Mouse (Mus musculus): ENCODE data around the gene Muc3. TPM values are rescaled to one million over a fixed set of nuclear protein-coding genes. Genes with fewer than 3 reads are reported as not detected.

Gene Muc3
- polyA plus RNA-seq, 1 experiment from 2014 or later: not detected

DNA sequence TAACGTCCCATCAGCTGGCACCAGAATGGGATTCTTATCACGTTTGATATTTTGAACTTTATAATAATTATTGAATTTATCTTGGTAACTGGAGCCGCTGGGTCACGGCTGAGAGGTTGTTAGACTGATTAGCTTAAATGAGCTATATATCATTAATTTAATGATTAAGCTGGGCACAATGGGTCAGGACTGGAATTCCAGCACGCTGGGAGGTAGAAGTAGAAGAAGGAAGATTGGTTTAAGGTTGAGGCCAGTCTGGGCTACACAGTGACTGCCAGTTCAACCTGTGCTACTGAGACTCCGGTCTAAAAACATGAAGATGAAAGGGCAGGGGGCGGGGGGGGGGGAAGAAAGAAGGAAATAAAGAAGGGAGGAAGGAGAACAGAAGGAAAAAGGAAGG is 22.4 kb upstream of the Muc3 start:
- ATAC-seq (ENCODE audit: low read depth): no peak

DNA sequence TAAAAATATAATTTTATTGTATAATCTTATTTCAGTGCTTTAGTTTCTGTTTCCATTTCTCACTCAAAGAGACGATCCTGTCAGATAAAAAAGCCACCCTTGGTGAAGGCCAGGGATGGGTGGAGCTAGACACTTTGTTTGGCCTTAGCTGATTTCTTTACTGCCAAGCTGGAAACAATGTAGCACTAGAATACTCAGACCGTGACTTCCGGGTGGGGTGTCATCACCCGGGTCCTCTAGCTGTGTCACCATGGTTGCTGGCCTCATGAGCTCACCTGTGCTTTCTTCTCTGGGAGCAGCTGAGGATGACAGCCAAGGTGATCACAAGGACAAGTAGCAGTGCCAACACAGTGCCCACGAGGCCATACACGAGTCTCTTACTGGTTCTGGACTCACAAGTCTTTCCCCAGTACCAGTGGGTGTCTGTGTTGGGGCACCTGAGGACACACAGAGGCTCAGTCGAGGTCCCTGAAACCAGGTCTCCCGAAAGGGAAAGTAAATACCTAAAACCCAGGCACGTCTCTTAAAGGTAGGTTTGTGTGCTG is 21.8 kb upstream of the Muc3 start:
- Histone ChIP-seq H3K4me2 (ENCODE audit: low read depth, low read length) (no peak overlapping the region), H3K4me1 (ENCODE audit: control insufficient read depth, low read depth, low read length) (no peaks in the 10 kb centered on the region), H3K4me3 (ENCODE audit: low read depth, low read length) (no peak overlapping the region), H3K27ac (ENCODE audit: low read length) (no peak overlapping the region), H3K27me3 (ENCODE audit: control insufficient read depth, insufficient read depth, low read depth, low read length) (no peaks in the 10 kb centered on the region; the same call in 1 of the 2 replicates), H3K36me3 (ENCODE audit: control insufficient read depth, insufficient read depth) (no peaks in the 10 kb centered on the region), H3K9me3 (replicated peaks; ENCODE audit: control insufficient read depth, low read length) (no peaks in the 10 kb centered on the region), H3K9ac (ENCODE audit: low read depth, low read length) (no peak overlapping the region)
- WGBS (ENCODE audit: insufficient replicate concordance): 49% methylated on average over 9 of the region's 9 CpGs
- no peak for ATAC-seq (ENCODE audit: low read depth)

More for the DNA sequence above, 22.4 kb upstream of the Muc3 start:
- H3K36me3 ChIP-seq (ENCODE audit: control insufficient read depth, insufficient read depth): no peaks in the 10 kb centered on the region
- no peak overlapping the region for H3K4me3 ChIP-seq (ENCODE audit: low read depth, low read length)
- 54% methylated on average over 7 of the region's 7 CpGs for WGBS (ENCODE audit: insufficient replicate concordance)
- no peaks in the 10 kb centered on the region for H3K9me3 ChIP-seq (replicated peaks; ENCODE audit: control insufficient read depth, low read length)
- H3K4me2 ChIP-seq (ENCODE audit: low read depth, low read length): no peak overlapping the region
- no peak overlapping the region for H3K27ac ChIP-seq (ENCODE audit: low read length)
- no peaks in the 10 kb centered on the region for H3K4me1 ChIP-seq (ENCODE audit: control insufficient read depth, low read depth, low read length)
- no peaks in the 10 kb centered on the region; the same call in 1 of the 2 replicates for H3K27me3 ChIP-seq (ENCODE audit: control insufficient read depth, insufficient read depth, low read depth, low read length)
- H3K9ac ChIP-seq (ENCODE audit: low read depth, low read length): no peak overlapping the region

- ATAC-seq (ENCODE audit: low read depth): no peak
- H3K9ac ChIP-seq (ENCODE audit: low read depth, low read length): no peak overlapping the region
- H3K27ac ChIP-seq (ENCODE audit: low read length): no peak overlapping the region
- no peak overlapping the region for H3K4me2 ChIP-seq (ENCODE audit: low read depth, low read length)
- 40% methylated on average over 6 of the region's 6 CpGs for WGBS (ENCODE audit: insufficient replicate concordance)
- H3K27me3 ChIP-seq (ENCODE audit: control insufficient read depth, insufficient read depth, low read depth, low read length): no peaks in the 10 kb centered on the region; the same call in 1 of the 2 replicates
- no peaks in the 10 kb centered on the region for H3K9me3 ChIP-seq (replicated peaks; ENCODE audit: control insufficient read depth, low read length)
- H3K36me3 ChIP-seq (ENCODE audit: control insufficient read depth, insufficient read depth): no peaks in the 10 kb centered on the region
- no peak overlapping the region for H3K4me3 ChIP-seq (ENCODE audit: low read depth, low read length)
- H3K4me1 ChIP-seq (ENCODE audit: control insufficient read depth, low read depth, low read length): no peaks in the 10 kb centered on the region
Measured at GRCm38 (mm10) chr5:137167539-137167938, 18.4 kb upstream of the Muc3 start.

GRCm38 (mm10) chr5:137166012-137166411 is 16.9 kb upstream of the Muc3 start:
- WGBS (ENCODE audit: insufficient replicate concordance): 61% methylated on average over 9 of the region's 9 CpGs
- Histone ChIP-seq H3K36me3 (ENCODE audit: control insufficient read depth, insufficient read depth) (no peaks in the 10 kb centered on the region), H3K27ac (ENCODE audit: low read length) (no peak overlapping the region), H3K4me2 (ENCODE audit: low read depth, low read length) (no peak overlapping the region), H3K4me3 (ENCODE audit: low read depth, low read length) (no peak overlapping the region), H3K27me3 (ENCODE audit: control insufficient read depth, insufficient read depth, low read depth, low read length) (no peaks in the 10 kb centered on the region), H3K9me3 (replicated peaks; ENCODE audit: control insufficient read depth, low read length) (no peaks in the 10 kb centered on the region), H3K4me1 (ENCODE audit: control insufficient read depth, low read depth, low read length) (no peaks in the 10 kb centered on the region), H3K9ac (ENCODE audit: low read depth, low read length) (no peak overlapping the region)
- ATAC-seq (ENCODE audit: low read depth): no peak

- Histone ChIP-seq H3K4me2 (ENCODE audit: low read depth, low read length) (no peak overlapping the region), H3K9me3 (replicated peaks; ENCODE audit: control insufficient read depth, low read length) (no peaks in the 10 kb centered on the region), H3K27ac (ENCODE audit: low read length) (no peak overlapping the region), H3K36me3 (ENCODE audit: control insufficient read depth, insufficient read depth) (no peaks in the 10 kb centered on the region), H3K4me1 (ENCODE audit: control insufficient read depth, low read depth, low read length) (no peaks in the 10 kb centered on the region), H3K27me3 (ENCODE audit: control insufficient read depth, insufficient read depth, low read depth, low read length) (no peaks in the 10 kb centered on the region), H3K9ac (ENCODE audit: low read depth, low read length) (no peak overlapping the region), H3K4me3 (ENCODE audit: low read depth, low read length) (no peak overlapping the region)
- no peak for ATAC-seq (ENCODE audit: low read depth)
- WGBS (ENCODE audit: insufficient replicate concordance): 56% methylated on average over 4 of the region's 4 CpGs
Measured at GRCm38 (mm10) chr5:137161853-137162252, 12.7 kb upstream of the Muc3 start.

DNA sequence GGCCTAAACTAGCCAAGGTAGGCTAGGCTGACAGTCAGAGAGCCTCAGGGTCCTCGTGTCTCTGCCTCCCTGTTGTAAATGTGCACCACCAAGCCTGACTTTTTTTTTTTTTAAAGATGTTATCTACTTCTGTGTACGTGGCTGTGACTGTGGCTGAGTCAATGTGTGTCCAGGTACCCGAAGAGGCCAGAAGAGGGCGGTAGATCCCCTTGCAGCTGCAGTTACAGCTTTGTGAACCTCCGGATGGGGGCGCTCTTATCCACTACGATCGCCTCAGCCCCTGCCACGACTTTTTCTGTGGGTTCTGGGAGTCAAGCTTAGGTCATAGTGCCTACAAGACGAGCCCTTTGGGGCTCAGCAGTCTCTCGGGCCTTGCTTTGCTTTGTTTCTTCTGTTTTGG is 10.3 kb upstream of the Muc3 start:
- no peak overlapping the region for H3K4me3 ChIP-seq (ENCODE audit: low read depth, low read length)
- no peaks in the 10 kb centered on the region for H3K36me3 ChIP-seq (ENCODE audit: control insufficient read depth, insufficient read depth)
- ATAC-seq (ENCODE audit: low read depth): no peak
- WGBS (ENCODE audit: insufficient replicate concordance): 16% methylated on average over 11 of the region's 11 CpGs
- H3K4me1 ChIP-seq (ENCODE audit: control insufficient read depth, low read depth, low read length): no peaks in the 10 kb centered on the region
- H3K9me3 ChIP-seq (replicated peaks; ENCODE audit: control insufficient read depth, low read length): no peaks in the 10 kb centered on the region
- H3K4me2 ChIP-seq (ENCODE audit: low read depth, low read length): no peak overlapping the region
- H3K27ac ChIP-seq (ENCODE audit: low read length): no peak overlapping the region
- no peak overlapping the region for H3K9ac ChIP-seq (ENCODE audit: low read depth, low read length)
- no peaks in the 10 kb centered on the region for H3K27me3 ChIP-seq (ENCODE audit: control insufficient read depth, insufficient read depth, low read depth, low read length)

DNA sequence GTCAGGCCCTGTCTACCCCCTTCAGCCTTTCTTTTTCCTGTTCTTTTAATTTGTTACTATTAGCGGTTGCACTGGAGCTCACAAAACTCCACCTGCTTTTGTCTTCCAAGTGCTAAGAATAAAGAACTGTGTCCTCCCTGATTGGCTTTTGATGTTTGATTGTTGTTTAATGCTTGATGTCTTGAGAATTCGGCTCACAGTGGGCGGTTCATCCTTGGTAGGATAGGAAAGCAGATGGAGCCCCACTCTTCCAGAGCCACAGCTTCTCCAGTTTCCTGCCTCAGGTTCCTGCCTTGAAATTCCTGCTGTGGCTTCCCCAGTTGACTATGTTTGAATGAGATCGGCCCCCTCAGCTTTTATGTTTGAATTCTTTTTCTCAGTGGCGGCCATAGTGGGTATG is 4.2 kb upstream of the Muc3 start:
- H3K9me3 ChIP-seq (replicated peaks; ENCODE audit: control insufficient read depth, low read length): peaks cover 26% of the 10 kb centered on the region
- no peak overlapping the region for H3K4me3 ChIP-seq (ENCODE audit: low read depth, low read length)
- no peaks in the 10 kb centered on the region for H3K36me3 ChIP-seq (ENCODE audit: control insufficient read depth, insufficient read depth)
- no peak overlapping the region for H3K27ac ChIP-seq (ENCODE audit: low read length)
- WGBS (ENCODE audit: insufficient replicate concordance): 77% methylated on average over 5 of the region's 5 CpGs
- H3K9ac ChIP-seq (ENCODE audit: low read depth, low read length): no peak overlapping the region
- H3K27me3 ChIP-seq (ENCODE audit: control insufficient read depth, insufficient read depth, low read depth, low read length): no peaks in the 10 kb centered on the region
- H3K4me1 ChIP-seq (ENCODE audit: control insufficient read depth, low read depth, low read length): no peaks in the 10 kb centered on the region
- no peak overlapping the region for H3K4me2 ChIP-seq (ENCODE audit: low read depth, low read length)
- no peak for ATAC-seq (ENCODE audit: low read depth)

DNA sequence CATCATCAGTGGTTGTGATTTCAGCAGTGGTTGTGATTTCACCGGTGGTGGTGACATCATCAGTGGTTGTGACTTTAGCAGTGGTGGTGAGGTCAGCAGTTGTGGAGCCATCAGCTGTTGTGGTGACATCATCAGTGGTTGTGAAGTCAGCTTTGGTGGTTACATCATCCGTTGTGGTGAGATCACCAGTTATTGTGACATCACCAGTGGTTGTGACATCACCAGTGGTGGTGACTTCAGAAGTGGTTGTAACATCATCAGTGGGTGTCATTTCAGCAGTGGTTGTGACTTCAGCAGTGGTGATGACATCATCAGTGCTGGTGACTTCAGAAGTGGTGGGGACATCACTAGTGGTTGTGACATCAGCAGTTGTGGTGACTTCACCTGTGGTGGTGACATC is 3.5 kb upstream of the Muc3 start:
- H3K36me3 ChIP-seq (ENCODE audit: control insufficient read depth, insufficient read depth): no peaks in the 10 kb centered on the region
- no peak overlapping the region for H3K4me2 ChIP-seq (ENCODE audit: low read depth, low read length)
- H3K4me3 ChIP-seq (ENCODE audit: low read depth, low read length): no peak overlapping the region
- H3K27ac ChIP-seq (ENCODE audit: low read length): no peak overlapping the region
- WGBS (ENCODE audit: insufficient replicate concordance): 63% methylated on average over 2 of the region's 2 CpGs
- ATAC-seq (ENCODE audit: low read depth): no peak
- no peak overlapping the region for H3K9ac ChIP-seq (ENCODE audit: low read depth, low read length)
- H3K27me3 ChIP-seq (ENCODE audit: control insufficient read depth, insufficient read depth, low read depth, low read length): no peaks in the 10 kb centered on the region
- peaks cover 26% of the 10 kb centered on the region for H3K9me3 ChIP-seq (replicated peaks; ENCODE audit: control insufficient read depth, low read length)
- no peaks in the 10 kb centered on the region for H3K4me1 ChIP-seq (ENCODE audit: control insufficient read depth, low read depth, low read length)

- H3K36me3 ChIP-seq (ENCODE audit: control insufficient read depth, insufficient read depth): no peaks in the 10 kb centered on the region
- 18% methylated on average over 3 of the region's 3 CpGs for WGBS (ENCODE audit: insufficient replicate concordance)
- no peak overlapping the region for H3K4me2 ChIP-seq (ENCODE audit: low read depth, low read length)
- H3K9ac ChIP-seq (ENCODE audit: low read depth, low read length): no peak overlapping the region
- H3K4me3 ChIP-seq (ENCODE audit: low read depth, low read length): no peak overlapping the region
- no peaks in the 10 kb centered on the region for H3K4me1 ChIP-seq (ENCODE audit: control insufficient read depth, low read depth, low read length)
- no peak for ATAC-seq (ENCODE audit: low read depth)
- H3K27me3 ChIP-seq (ENCODE audit: control insufficient read depth, insufficient read depth, low read depth, low read length): no peaks in the 10 kb centered on the region
- H3K9me3 ChIP-seq (replicated peaks; ENCODE audit: control insufficient read depth, low read length): no peaks in the 10 kb centered on the region
- H3K27ac ChIP-seq (ENCODE audit: low read length): no peak overlapping the region
Measured at GRCm38 (mm10) chr5:137140836-137141235, 8.3 kb downstream of the Muc3 start.

Measured in liver, embryonic 16.5 days (tissue).